Mouse (Mus musculus): ENCODE results near the gene Hnrnpa0. TPM values are rescaled to one million over a fixed set of nuclear protein-coding genes. Genes with fewer than 3 reads are reported as not detected.

The Hnrnpa0 gene
- polyA plus RNA-seq, 1 experiment from 2014 or later: 21.7 TPM

- Histone ChIP-seq H3K27ac (ENCODE audit: low read depth, low read length) (no peak overlapping the region), H3K27me3 (ENCODE audit: control insufficient read depth, insufficient read depth, low read length) (no peaks in the 10 kb centered on the region), H3K4me2 (peak overlapping the region; percentile 91), H3K4me1 (ENCODE audit: control insufficient read depth, insufficient read depth, low read length) (peaks cover 12% of the 10 kb centered on the region), H3K9ac (ENCODE audit: low read depth, low read length) (no peak overlapping the region), H3K36me3 (ENCODE audit: control insufficient read depth, insufficient read depth, low read length) (no peaks in the 10 kb centered on the region), H3K4me3 (ENCODE audit: low read depth, low read length) (peak overlapping the region; percentile 67), H3K9me3 (replicated peaks; ENCODE audit: control insufficient read depth, low read length) (no peaks in the 10 kb centered on the region)
- no peak for ATAC-seq (replicated peaks; ENCODE audit: insufficient number of reproducible peaks, low FRiP score, low TSS enrichment)
- 63% methylated on average over 10 of the region's 10 CpGs for WGBS (ENCODE audit: insufficient replicate concordance)
These were observed 16.2 kb downstream of the Hnrnpa0 start for GRCm38 (mm10) chr13:58112191-58112590.

GRCm38 (mm10) chr13:58111306-58111705, 17.1 kb downstream of the Hnrnpa0 start:
- H3K9me3 ChIP-seq (replicated peaks; ENCODE audit: control insufficient read depth, low read length): no peaks in the 10 kb centered on the region
- peaks cover 12% of the 10 kb centered on the region for H3K4me1 ChIP-seq (ENCODE audit: control insufficient read depth, insufficient read depth, low read length)
- H3K27ac ChIP-seq (ENCODE audit: low read depth, low read length): no peak overlapping the region
- ATAC-seq (replicated peaks; ENCODE audit: insufficient number of reproducible peaks, low FRiP score, low TSS enrichment): no peak
- H3K36me3 ChIP-seq (ENCODE audit: control insufficient read depth, insufficient read depth, low read length): no peaks in the 10 kb centered on the region
- H3K4me2 ChIP-seq: no peak overlapping the region
- H3K27me3 ChIP-seq (ENCODE audit: control insufficient read depth, insufficient read depth, low read length): no peaks in the 10 kb centered on the region
- no peak overlapping the region for H3K4me3 ChIP-seq (ENCODE audit: low read depth, low read length)
- no peak overlapping the region for H3K9ac ChIP-seq (ENCODE audit: low read depth, low read length)
- WGBS (ENCODE audit: insufficient replicate concordance): 88% methylated on average over 6 of the region's 6 CpGs

DNA sequence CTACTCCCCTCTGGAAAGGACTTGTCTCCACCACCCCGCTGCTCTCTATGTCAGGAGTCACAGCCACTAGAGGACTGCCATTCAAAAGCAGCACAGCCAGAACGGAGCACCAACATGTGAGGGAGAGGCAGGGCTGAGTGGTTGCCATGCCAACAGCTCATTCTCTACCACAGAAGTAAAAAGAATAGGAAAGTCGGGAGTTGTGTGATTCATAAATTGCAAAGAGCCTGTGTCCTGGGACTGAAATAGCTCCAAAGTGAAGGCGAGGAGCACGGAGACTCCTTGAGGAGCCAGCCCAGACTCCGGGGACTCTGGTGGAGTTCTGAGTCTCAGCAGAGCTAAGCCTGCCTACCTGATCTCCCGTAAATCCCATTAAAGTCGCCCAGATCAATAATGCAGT, 37.7 kb downstream of the Hnrnpa0 start:
- ATAC-seq (replicated peaks; ENCODE audit: insufficient number of reproducible peaks, low FRiP score, low TSS enrichment): no peak
- WGBS (ENCODE audit: insufficient replicate concordance): 56% methylated on average over 8 of the region's 8 CpGs
- H3K4me3 ChIP-seq (ENCODE audit: low read depth, low read length): no peak overlapping the region
- no peak overlapping the region for H3K9ac ChIP-seq (ENCODE audit: low read depth, low read length)
- no peaks in the 10 kb centered on the region for H3K4me1 ChIP-seq (ENCODE audit: control insufficient read depth, insufficient read depth, low read length)
- no peak overlapping the region for H3K4me2 ChIP-seq
- no peak overlapping the region for H3K27ac ChIP-seq (ENCODE audit: low read depth, low read length)
- no peaks in the 10 kb centered on the region for H3K36me3 ChIP-seq (ENCODE audit: control insufficient read depth, insufficient read depth, low read length)
- no peaks in the 10 kb centered on the region for H3K9me3 ChIP-seq (replicated peaks; ENCODE audit: control insufficient read depth, low read length)
- no peaks in the 10 kb centered on the region for H3K27me3 ChIP-seq (ENCODE audit: control insufficient read depth, insufficient read depth, low read length)

DNA sequence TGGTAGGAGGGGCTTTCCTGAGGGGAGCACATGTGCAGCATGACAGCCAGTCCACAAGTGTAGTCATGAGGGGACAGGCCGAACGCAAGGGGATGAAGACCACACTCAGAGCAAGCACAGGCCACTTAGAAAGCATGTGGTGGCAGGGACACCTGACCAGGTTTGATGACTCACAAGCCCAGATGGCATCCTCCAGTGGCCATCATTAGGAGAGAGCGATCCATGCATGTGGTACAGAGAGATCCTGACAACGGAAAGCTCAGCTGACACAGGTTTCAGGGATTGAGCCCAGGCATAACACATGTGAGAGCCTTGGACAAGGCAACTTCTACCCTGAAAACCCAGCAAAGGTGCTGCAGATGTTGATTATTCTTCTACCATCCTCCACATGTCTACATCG, 44.0 kb downstream of the Hnrnpa0 start:
- H3K27ac ChIP-seq (ENCODE audit: low read depth, low read length): no peak overlapping the region
- H3K4me3 ChIP-seq (ENCODE audit: low read depth, low read length): no peak overlapping the region
- H3K36me3 ChIP-seq (ENCODE audit: control insufficient read depth, insufficient read depth, low read length): no peaks in the 10 kb centered on the region
- H3K4me2 ChIP-seq: no peak overlapping the region
- 83% methylated on average over 5 of the region's 5 CpGs for whole genome bisulfite sequencing (ENCODE audit: insufficient replicate concordance)
- H3K9me3 ChIP-seq (replicated peaks; ENCODE audit: control insufficient read depth, low read length): no peaks in the 10 kb centered on the region
- no peaks in the 10 kb centered on the region for H3K27me3 ChIP-seq (ENCODE audit: control insufficient read depth, insufficient read depth, low read length)
- ATAC-seq (replicated peaks; ENCODE audit: insufficient number of reproducible peaks, low FRiP score, low TSS enrichment): no peak
- H3K4me1 ChIP-seq (ENCODE audit: control insufficient read depth, insufficient read depth, low read length): no peaks in the 10 kb centered on the region; the same call in 1 of the 2 replicates
- H3K9ac ChIP-seq (ENCODE audit: low read depth, low read length): no peak overlapping the region

DNA sequence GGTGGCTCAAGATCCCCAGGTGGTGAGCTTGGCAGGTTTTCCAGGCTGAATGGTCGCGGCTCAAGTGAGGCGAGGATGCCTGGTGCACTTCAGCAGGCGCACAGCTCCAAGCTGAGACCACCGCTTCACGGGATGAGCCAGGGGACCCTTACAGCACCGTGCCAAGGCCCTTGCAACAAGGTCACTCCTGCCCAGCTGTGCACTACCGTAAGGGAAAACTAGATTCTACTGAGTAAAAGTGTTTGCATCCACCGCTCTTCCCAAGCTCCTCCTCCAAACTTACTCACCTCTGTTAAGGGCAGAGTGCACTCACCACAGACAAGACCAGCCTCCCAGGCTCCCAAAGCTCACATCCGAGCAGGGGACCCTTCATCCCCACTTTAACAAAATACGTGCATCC, 44.8 kb downstream of the Hnrnpa0 start:
- no peaks in the 10 kb centered on the region; the same call in 1 of the 2 replicates for H3K4me1 ChIP-seq (ENCODE audit: control insufficient read depth, insufficient read depth, low read length)
- no peak overlapping the region for H3K9ac ChIP-seq (ENCODE audit: low read depth, low read length)
- H3K4me3 ChIP-seq (ENCODE audit: low read depth, low read length): no peak overlapping the region
- no peak overlapping the region for H3K4me2 ChIP-seq
- H3K27ac ChIP-seq (ENCODE audit: low read depth, low read length): no peak overlapping the region
- WGBS (ENCODE audit: insufficient replicate concordance): 71% methylated on average over 11 of the region's 11 CpGs
- H3K27me3 ChIP-seq (ENCODE audit: control insufficient read depth, insufficient read depth, low read length): no peaks in the 10 kb centered on the region
- no peaks in the 10 kb centered on the region for H3K36me3 ChIP-seq (ENCODE audit: control insufficient read depth, insufficient read depth, low read length)
- no peaks in the 10 kb centered on the region for H3K9me3 ChIP-seq (replicated peaks; ENCODE audit: control insufficient read depth, low read length)
- no peak for ATAC-seq (replicated peaks; ENCODE audit: insufficient number of reproducible peaks, low FRiP score, low TSS enrichment)

- no peaks in the 10 kb centered on the region for H3K9me3 ChIP-seq (replicated peaks; ENCODE audit: control insufficient read depth, low read length)
- WGBS (ENCODE audit: insufficient replicate concordance): 60% methylated on average over 5 of the region's 5 CpGs
These were observed 45.3 kb downstream of the Hnrnpa0 start for GRCm38 (mm10) chr13:58083048-58083447.

DNA sequence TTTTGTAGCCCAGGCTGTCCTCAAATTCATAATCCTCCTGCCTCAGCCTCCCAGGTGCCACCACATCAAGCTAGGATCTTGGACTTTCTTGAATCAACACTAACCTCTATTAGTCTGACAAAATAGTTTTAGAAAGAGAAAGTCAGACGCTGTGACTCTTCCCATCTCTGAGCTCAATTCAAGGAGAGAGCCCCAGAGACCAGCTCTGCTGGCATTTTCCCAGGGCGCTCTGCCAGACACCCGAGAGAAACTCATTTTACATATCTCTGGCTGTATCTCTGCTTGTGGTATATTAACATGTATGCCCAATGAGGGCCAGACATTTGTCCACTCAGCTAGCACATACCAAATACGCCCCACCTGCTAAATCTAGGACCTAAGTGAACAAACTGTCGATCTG, 50.0 kb downstream of the Hnrnpa0 start:
- no peak overlapping the region for H3K4me2 ChIP-seq
- WGBS (ENCODE audit: insufficient replicate concordance): 78% methylated on average over 5 of the region's 5 CpGs
- H3K9me3 ChIP-seq (replicated peaks; ENCODE audit: control insufficient read depth, low read length): no peaks in the 10 kb centered on the region
- no peak overlapping the region for H3K27ac ChIP-seq (ENCODE audit: low read depth, low read length)
- peaks cover 5% of the 10 kb centered on the region for H3K4me1 ChIP-seq (ENCODE audit: control insufficient read depth, insufficient read depth, low read length)
- no peaks in the 10 kb centered on the region for H3K36me3 ChIP-seq (ENCODE audit: control insufficient read depth, insufficient read depth, low read length)
- no peak overlapping the region for H3K9ac ChIP-seq (ENCODE audit: low read depth, low read length)
- H3K4me3 ChIP-seq (ENCODE audit: low read depth, low read length): no peak overlapping the region
- no peaks in the 10 kb centered on the region for H3K27me3 ChIP-seq (ENCODE audit: control insufficient read depth, insufficient read depth, low read length)
- ATAC-seq (replicated peaks; ENCODE audit: insufficient number of reproducible peaks, low FRiP score, low TSS enrichment): no peak

More at GRCm38 (mm10) chr13:58083048-58083447, 45.3 kb downstream of the Hnrnpa0 start:
- ATAC-seq (replicated peaks; ENCODE audit: insufficient number of reproducible peaks, low FRiP score, low TSS enrichment): no peak
- H3K4me1 ChIP-seq (ENCODE audit: control insufficient read depth, insufficient read depth, low read length): no peaks in the 10 kb centered on the region; the same call in 1 of the 2 replicates
- no peaks in the 10 kb centered on the region for H3K36me3 ChIP-seq (ENCODE audit: control insufficient read depth, insufficient read depth, low read length)
- no peak overlapping the region for H3K4me2 ChIP-seq
- no peak overlapping the region for H3K9ac ChIP-seq (ENCODE audit: low read depth, low read length)
- no peak overlapping the region for H3K4me3 ChIP-seq (ENCODE audit: low read depth, low read length)
- no peak overlapping the region for H3K27ac ChIP-seq (ENCODE audit: low read depth, low read length)
- H3K27me3 ChIP-seq (ENCODE audit: control insufficient read depth, insufficient read depth, low read length): no peaks in the 10 kb centered on the region

Other genes starting within 250 kb of the Hnrnpa0 start
- gene Spock1, start 220.2 kb downstream of the Hnrnpa0 start, polyA plus RNA-seq (2014; fragmentation: Nextera tagmentation; extraction: Ambion mirVana): 0.69 and 1.2 TPM in 2 replicates
- gene Klhl3, start 15.0 kb downstream of the Hnrnpa0 start, polyA plus RNA-seq (2014; fragmentation: Nextera tagmentation; extraction: Ambion mirVana): 3.6 and 4.3 TPM in 2 replicates
- 30.7 and 32.5 TPM in 2 replicates for gene Idnk, start 29.1 kb upstream of the Hnrnpa0 start, polyA plus RNA-seq (2014; fragmentation: Nextera tagmentation; extraction: Ambion mirVana)
- gene Ubqln1, start 87.1 kb upstream of the Hnrnpa0 start, polyA plus RNA-seq (2014; fragmentation: Nextera tagmentation; extraction: Ambion mirVana): 71.6 and 91.5 TPM in 2 replicates
- gene Gkap1, start 147.1 kb upstream of the Hnrnpa0 start, polyA plus RNA-seq (2014; fragmentation: Nextera tagmentation; extraction: Ambion mirVana): 22.7 TPM in 2 replicates
- gene Kif27, start 230.6 kb upstream of the Hnrnpa0 start, polyA plus RNA-seq (2014; fragmentation: Nextera tagmentation; extraction: Ambion mirVana): 0.31 and 0.66 TPM in 2 replicates

All from heart, embryonic 11.5 days (tissue).